Mouse (Mus musculus) kidney, postnatal 4 days (tissue): Measurements from ENCODE around the gene Igdcc3.

Source experiments
- DNase-seq, 2 experiments: peaks; one replicate each; pipeline ENCODE4 v3.0.0; 2021; ENCODE audit warnings: mixed read lengths in 2 of 2

The Igdcc3 gene

GRCm38 (mm10) chr9:65141306-65141975 is 452 bp downstream of the Igdcc3 start:
- DNase-seq: peak; percentile 72 to 82

- DNase-seq: peak; percentile 62 to 76
These were observed 958 bp downstream of the Igdcc3 start for GRCm38 (mm10) chr9:65141976-65142318.

GRCm38 (mm10) chr9:65142399-65142798 is 1.4 kb downstream of the Igdcc3 start:
- peak; percentile 34 to 39 for DNase-seq

- DNase-seq: no peak
These were observed 5.0 kb downstream of the Igdcc3 start for GRCm38 (mm10) chr9:65146001-65146400.

- no peak for DNase-seq
These were observed 7.5 kb downstream of the Igdcc3 start for GRCm38 (mm10) chr9:65148507-65148906.

- no peak for DNase-seq
These were observed 11.8 kb downstream of the Igdcc3 start for GRCm38 (mm10) chr9:65152711-65153330.

- DNase-seq: peak; percentile 43 to 69
These were observed 12.3 kb downstream of the Igdcc3 start for GRCm38 (mm10) chr9:65153331-65153711.

GRCm38 (mm10) chr9:65154692-65155455 is 13.9 kb downstream of the Igdcc3 start:
- DNase-seq: peak; percentile 57 to 72

GRCm38 (mm10) chr9:65156604-65157003 is 15.6 kb downstream of the Igdcc3 start:
- peak in 1 of 2 experiments; percentile 41 for DNase-seq

GRCm38 (mm10) chr9:65157631-65158030 is 16.6 kb downstream of the Igdcc3 start:
- no peak for DNase-seq

- no peak for DNase-seq
These were observed 20.2 kb downstream of the Igdcc3 start for GRCm38 (mm10) chr9:65161188-65161587.

- no peak for DNase-seq
These were observed 20.9 kb downstream of the Igdcc3 start for GRCm38 (mm10) chr9:65161881-65162280.

GRCm38 (mm10) chr9:65162711-65163639 is 22.0 kb downstream of the Igdcc3 start:
- peak; percentile 54 to 66 for DNase-seq

GRCm38 (mm10) chr9:65164870-65165269 is 23.9 kb downstream of the Igdcc3 start:
- no peak for DNase-seq

GRCm38 (mm10) chr9:65166386-65166785 is 25.4 kb downstream of the Igdcc3 start:
- DNase-seq: no peak

GRCm38 (mm10) chr9:65168534-65168933 is 27.5 kb downstream of the Igdcc3 start:
- no peak for DNase-seq

GRCm38 (mm10) chr9:65168952-65169351 is 28.0 kb downstream of the Igdcc3 start:
- DNase-seq: no peak

GRCm38 (mm10) chr9:65172654-65173053 is 31.7 kb downstream of the Igdcc3 start:
- DNase-seq: no peak

GRCm38 (mm10) chr9:65175234-65175938 is 34.4 kb downstream of the Igdcc3 start:
- DNase-seq: no peak

- no peak for DNase-seq
These were observed 35.2 kb downstream of the Igdcc3 start for GRCm38 (mm10) chr9:65175939-65176871.

- no peak for DNase-seq
These were observed 36.5 kb downstream of the Igdcc3 start for GRCm38 (mm10) chr9:65177497-65177896.
